Mouse (Mus musculus): ENCODE measurements at regions not wholly inside any gene's neighbourhood (a gene's known extent, or its start where the extent isn't known, plus 50 kb on each side); places are given as distances from the start of the nearest gene placed in this dataset.

- Histone ChIP-seq H3K27me3 (ENCODE audit: control insufficient read depth, insufficient read depth, low read length) (no peaks in the 10 kb centered on the region), H3K27ac (ENCODE audit: insufficient read depth, low read length) (no peak overlapping the region), H3K36me3 (ENCODE audit: control insufficient read depth, insufficient read depth, low read length) (no peaks in the 10 kb centered on the region), H3K4me1 (ENCODE audit: control insufficient read depth, insufficient read depth, insufficient read length) (no peaks in the 10 kb centered on the region), H3K4me3 (ENCODE audit: extremely low read depth, insufficient read depth, insufficient read length) (no peak overlapping the region)
- no peak for DNase-seq (ENCODE audit: low read depth in 1 of 2, low spot score in 2 of 2)
- WGBS: 5% methylated on average over 4 of the region's 4 CpGs
- TF ChIP-seq CTCF (IDR thresholded peaks at IDR 0.05; ENCODE audit: extremely low read depth, insufficient read depth, insufficient read length, insufficient replicate concordance): peak; percentile 14; the same call in 1 of the 2 replicates
- no peak for TF ChIP-seq POLR2A (IDR thresholded peaks at IDR 0.05; ENCODE audit: low read depth, low read length)
These were observed 71.6 kb upstream of the Tmem132d start for GRCm38 (mm10) chr5:128504502-128504901.

GRCm38 (mm10) chr5:128499488-128499887 is 66.6 kb upstream of the Tmem132d start:
- H3K4me3 ChIP-seq (ENCODE audit: extremely low read depth, insufficient read depth, insufficient read length): no peak overlapping the region
- DNase-seq (ENCODE audit: low read depth in 1 of 2, low spot score in 2 of 2): no peak
- H3K36me3 ChIP-seq (ENCODE audit: control insufficient read depth, insufficient read depth, low read length): no peaks in the 10 kb centered on the region
- no peaks in the 10 kb centered on the region for H3K4me1 ChIP-seq (ENCODE audit: control insufficient read depth, insufficient read depth, insufficient read length)
- TF ChIP-seq CTCF (IDR thresholded peaks at IDR 0.05; ENCODE audit: extremely low read depth, insufficient read depth, insufficient read length, insufficient replicate concordance) (no peak), POLR2A (IDR thresholded peaks at IDR 0.05; ENCODE audit: low read depth, low read length) (no peak)
- 49% methylated on average over 9 of the region's 9 CpGs for WGBS
- H3K27me3 ChIP-seq (ENCODE audit: control insufficient read depth, insufficient read depth, low read length): no peaks in the 10 kb centered on the region
- H3K27ac ChIP-seq (ENCODE audit: insufficient read depth, low read length): no peak overlapping the region

DNA sequence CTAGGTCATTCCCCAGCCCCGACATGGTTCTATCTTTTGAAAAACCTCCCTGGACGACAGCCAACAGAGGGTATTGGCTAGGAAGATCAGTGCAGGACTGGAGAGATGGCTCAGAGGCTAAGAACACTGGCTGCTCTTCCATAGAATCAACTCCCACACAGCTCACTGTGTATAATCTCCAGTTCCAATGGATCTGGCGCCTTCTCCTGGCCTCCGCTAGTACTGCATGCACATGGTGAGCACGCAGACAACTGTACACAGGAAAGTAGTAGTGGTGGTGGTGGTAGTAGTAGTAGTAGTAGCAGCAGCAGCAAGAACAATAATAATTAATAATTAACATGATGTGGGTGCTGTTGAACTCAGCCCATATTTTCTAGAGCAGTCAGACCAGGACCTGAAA is 66.2 kb upstream of the Tmem132d start:
- H3K27me3 ChIP-seq (ENCODE audit: control insufficient read depth, insufficient read depth, low read length): no peaks in the 10 kb centered on the region
- H3K27ac ChIP-seq (ENCODE audit: insufficient read depth, low read length): no peak overlapping the region
- no peaks in the 10 kb centered on the region for H3K36me3 ChIP-seq (ENCODE audit: control insufficient read depth, insufficient read depth, low read length)
- TF ChIP-seq POLR2A (IDR thresholded peaks at IDR 0.05; ENCODE audit: low read depth, low read length) (no peak), CTCF (IDR thresholded peaks at IDR 0.05; ENCODE audit: extremely low read depth, insufficient read depth, insufficient read length, insufficient replicate concordance) (no peak)
- H3K4me1 ChIP-seq (ENCODE audit: control insufficient read depth, insufficient read depth, insufficient read length): no peaks in the 10 kb centered on the region
- H3K4me3 ChIP-seq (ENCODE audit: extremely low read depth, insufficient read depth, insufficient read length): no peak overlapping the region
- WGBS: 72% methylated on average over 5 of the region's 5 CpGs
- no peak for DNase-seq (ENCODE audit: low read depth in 1 of 2, low spot score in 2 of 2)

DNA sequence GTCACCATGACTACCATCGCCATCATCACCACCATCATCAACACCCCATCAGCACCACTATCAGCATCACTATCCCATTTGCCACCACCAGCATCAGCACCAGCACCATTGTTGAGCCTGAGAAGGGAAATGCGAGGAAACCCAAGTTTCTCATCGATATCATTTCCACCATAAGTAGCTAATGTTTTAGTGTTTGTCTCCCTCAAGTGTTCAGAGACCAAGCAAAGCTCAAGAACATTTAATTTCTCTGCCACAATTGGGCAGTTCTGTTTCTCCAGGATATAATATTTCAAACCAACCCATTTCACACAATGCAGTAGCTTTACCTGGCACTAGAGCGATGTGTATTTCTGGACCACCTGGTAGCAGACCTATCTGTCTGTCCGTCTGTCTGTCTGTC is 59.7 kb upstream of the Tmem132d start:
- Histone ChIP-seq H3K36me3 (ENCODE audit: control insufficient read depth, insufficient read depth, low read length) (no peaks in the 10 kb centered on the region), H3K27me3 (ENCODE audit: control insufficient read depth, insufficient read depth, low read length) (no peaks in the 10 kb centered on the region), H3K4me1 (ENCODE audit: control insufficient read depth, insufficient read depth, insufficient read length) (no peaks in the 10 kb centered on the region), H3K27ac (ENCODE audit: insufficient read depth, low read length) (no peak overlapping the region), H3K4me3 (ENCODE audit: extremely low read depth, insufficient read depth, insufficient read length) (no peak overlapping the region)
- TF ChIP-seq POLR2A (IDR thresholded peaks at IDR 0.05; ENCODE audit: low read depth, low read length): no peak
- no peak for TF ChIP-seq CTCF (IDR thresholded peaks at IDR 0.05; ENCODE audit: extremely low read depth, insufficient read depth, insufficient read length, insufficient replicate concordance)
- DNase-seq (ENCODE audit: low read depth in 1 of 2, low spot score in 2 of 2): no peak
- WGBS: 90% methylated on average over 5 of the region's 5 CpGs

GRCm38 (mm10) chr5:128491155-128491554 is 58.3 kb upstream of the Tmem132d start:
- no peaks in the 10 kb centered on the region for H3K4me1 ChIP-seq (ENCODE audit: control insufficient read depth, insufficient read depth, insufficient read length)
- WGBS: 37% methylated on average over 9 of the region's 9 CpGs
- no peaks in the 10 kb centered on the region for H3K27me3 ChIP-seq (ENCODE audit: control insufficient read depth, insufficient read depth, low read length)
- H3K4me3 ChIP-seq (ENCODE audit: extremely low read depth, insufficient read depth, insufficient read length): no peak overlapping the region
- DNase-seq (ENCODE audit: low read depth in 1 of 2, low spot score in 2 of 2): no peak
- no peaks in the 10 kb centered on the region for H3K36me3 ChIP-seq (ENCODE audit: control insufficient read depth, insufficient read depth, low read length)
- TF ChIP-seq POLR2A (IDR thresholded peaks at IDR 0.05; ENCODE audit: low read depth, low read length): no peak
- no peak for TF ChIP-seq CTCF (IDR thresholded peaks at IDR 0.05; ENCODE audit: extremely low read depth, insufficient read depth, insufficient read length, insufficient replicate concordance)
- no peak overlapping the region for H3K27ac ChIP-seq (ENCODE audit: insufficient read depth, low read length)

GRCm38 (mm10) chr5:128488872-128489580 is 56.1 kb upstream of the Tmem132d start:
- H3K27me3 ChIP-seq (ENCODE audit: control insufficient read depth, insufficient read depth, low read length): no peaks in the 10 kb centered on the region
- H3K4me3 ChIP-seq (ENCODE audit: extremely low read depth, insufficient read depth, insufficient read length): no peak overlapping the region
- no peaks in the 10 kb centered on the region for H3K36me3 ChIP-seq (ENCODE audit: control insufficient read depth, insufficient read depth, low read length)
- TF ChIP-seq CTCF (IDR thresholded peaks at IDR 0.05; ENCODE audit: extremely low read depth, insufficient read depth, insufficient read length, insufficient replicate concordance) (no peak), POLR2A (IDR thresholded peaks at IDR 0.05; ENCODE audit: low read depth, low read length) (no peak)
- H3K4me1 ChIP-seq (ENCODE audit: control insufficient read depth, insufficient read depth, insufficient read length): no peaks in the 10 kb centered on the region
- no peak for DNase-seq (ENCODE audit: low read depth in 1 of 2, low spot score in 2 of 2)
- 76% methylated on average over 4 of the region's 4 CpGs for WGBS
- no peak overlapping the region for H3K27ac ChIP-seq (ENCODE audit: insufficient read depth, low read length)

- no peak overlapping the region for H3K4me3 ChIP-seq (ENCODE audit: extremely low read depth, insufficient read depth, insufficient read length)
- no peaks in the 10 kb centered on the region for H3K36me3 ChIP-seq (ENCODE audit: control insufficient read depth, insufficient read depth, low read length)
- WGBS: 74% methylated on average over 3 of the region's 3 CpGs
- H3K4me1 ChIP-seq (ENCODE audit: control insufficient read depth, insufficient read depth, insufficient read length): no peaks in the 10 kb centered on the region
- DNase-seq (ENCODE audit: low read depth in 1 of 2, low spot score in 2 of 2): no peak
- TF ChIP-seq POLR2A (IDR thresholded peaks at IDR 0.05; ENCODE audit: low read depth, low read length) (no peak), CTCF (IDR thresholded peaks at IDR 0.05; ENCODE audit: extremely low read depth, insufficient read depth, insufficient read length, insufficient replicate concordance) (no peak)
- no peak overlapping the region for H3K27ac ChIP-seq (ENCODE audit: insufficient read depth, low read length)
- no peaks in the 10 kb centered on the region for H3K27me3 ChIP-seq (ENCODE audit: control insufficient read depth, insufficient read depth, low read length)
These were observed 54.5 kb upstream of the Tmem132d start for GRCm38 (mm10) chr5:128487371-128487770.

Measured in spleen, adult 2 months (tissue).